Mouse (Mus musculus): ENCODE results near the gene Tmem141. TPM values are rescaled to one million over a fixed set of nuclear protein-coding genes. Genes with fewer than 3 reads are reported as not detected.

Tmem141 gene
- total and polyA plus RNA-seq, 2 experiments from 2014 or later, result 45.7 to 58.3 TPM

- 48% methylated on average over 12 of the region's 12 CpGs for WGBS
- H3K9ac ChIP-seq (replicated peaks; ENCODE audit: low read length, poor library complexity, severe bottlenecking), result peak overlapping the region; percentile 33; the same call in 1 of the 2 replicates
- DNase-seq (ENCODE audit: low spot score) (peak; percentile 87), ATAC-seq (ENCODE audit: low FRiP score) (peak; percentile 31; the same call in 1 of the 2 replicates)
- H3K4me2 ChIP-seq (ENCODE audit: low read depth, low read length, poor library complexity, severe bottlenecking), result peak overlapping the region; percentile 9; the same call in 1 of the 2 replicates
- peaks cover 51% of the 10 kb centered on the region for H3K36me3 ChIP-seq (ENCODE audit: insufficient read depth, low read length)
- TF ChIP-seq CTCF (IDR thresholded peaks at IDR 0.05), result peak; percentile 19; the same call in 1 of the 2 replicates
- peaks cover 31% of the 10 kb centered on the region for H3K27me3 ChIP-seq (ENCODE audit: insufficient read depth, low read length)
- peak overlapping the region; percentile 26; the same call in 1 of the 2 replicates for H3K27ac ChIP-seq (ENCODE audit: low read depth, low read length)
- no peaks in the 10 kb centered on the region for H3K9me3 ChIP-seq (ENCODE audit: low read length)
- H3K4me3 ChIP-seq (ENCODE audit: low read depth, low read length), result no peak overlapping the region
- H3K4me1 ChIP-seq (ENCODE audit: insufficient read depth, low read length), result peaks cover 22% of the 10 kb centered on the region
Observed at GRCm38 (mm10) chr2:25582466-25583119, 39.2 kb downstream of the Tmem141 start.

GRCm38 (mm10) chr2:25581901-25582301 lies 39.9 kb downstream of the Tmem141 start:
- ATAC-seq (ENCODE audit: low FRiP score) (peak; percentile 1; the same call in 1 of the 2 replicates), DNase-seq (ENCODE audit: low spot score) (peak; percentile 56)
- Histone ChIP-seq H3K4me2 (ENCODE audit: low read depth, low read length, poor library complexity, severe bottlenecking) (peak overlapping the region; percentile 74; the same call in 1 of the 2 replicates), H3K4me3 (ENCODE audit: low read depth, low read length) (peak overlapping the region; percentile 50; the same call in 1 of the 2 replicates), H3K4me1 (ENCODE audit: insufficient read depth, low read length) (peaks cover 22% of the 10 kb centered on the region), H3K27ac (ENCODE audit: low read depth, low read length) (peak overlapping the region; percentile 43; the same call in 1 of the 2 replicates), H3K27me3 (ENCODE audit: insufficient read depth, low read length) (peaks cover 38% of the 10 kb centered on the region), H3K9me3 (ENCODE audit: low read length) (no peaks in the 10 kb centered on the region), H3K9ac (replicated peaks; ENCODE audit: low read length, poor library complexity, severe bottlenecking) (no peak overlapping the region), H3K36me3 (ENCODE audit: insufficient read depth, low read length) (peaks cover 56% of the 10 kb centered on the region)
- TF ChIP-seq CTCF (IDR thresholded peaks at IDR 0.05), result no peak
- 40% methylated on average over 6 of the region's 6 CpGs for WGBS

GRCm38 (mm10) chr2:25581294-25581864 lies 40.4 kb downstream of the Tmem141 start, which contains the start of gene Ajm1:
Gene Ajm1, minus strand, starts transcription at chr2:25581757.
- peaks cover 38% of the 10 kb centered on the region for H3K27me3 ChIP-seq (ENCODE audit: insufficient read depth, low read length)
- 4% methylated on average over 19 of the region's 19 CpGs for WGBS
- DNase-seq (ENCODE audit: low spot score) (peak; percentile 87), ATAC-seq (ENCODE audit: low FRiP score) (peak; percentile 77)
- peak; percentile 94 for TF ChIP-seq CTCF (IDR thresholded peaks at IDR 0.05)
- peaks cover 55% of the 10 kb centered on the region for H3K36me3 ChIP-seq (ENCODE audit: insufficient read depth, low read length)
- H3K9ac ChIP-seq (replicated peaks; ENCODE audit: low read length, poor library complexity, severe bottlenecking), result peak within 1 kb of the TSS; percentile 44
- peak within 1 kb of the TSS; percentile 50 for H3K4me3 ChIP-seq (ENCODE audit: low read depth, low read length)
- peak within 1 kb of the TSS; percentile 74 for H3K4me2 ChIP-seq (ENCODE audit: low read depth, low read length, poor library complexity, severe bottlenecking)
- peak within 1 kb of the TSS; percentile 43; the same call in 1 of the 2 replicates for H3K27ac ChIP-seq (ENCODE audit: low read depth, low read length)
- H3K9me3 ChIP-seq (ENCODE audit: low read length), result no peaks in the 10 kb centered on the region
- peaks cover 22% of the 10 kb centered on the region for H3K4me1 ChIP-seq (ENCODE audit: insufficient read depth, low read length)

GRCm38 (mm10) chr2:25580621-25581101 lies 41.1 kb downstream of the Tmem141 start:
- DNase-seq (ENCODE audit: low spot score) (no peak), ATAC-seq (ENCODE audit: low FRiP score) (no peak)
- H3K4me3 ChIP-seq (ENCODE audit: low read depth, low read length), result peak overlapping the region; percentile 50
- peaks cover 38% of the 10 kb centered on the region for H3K27me3 ChIP-seq (ENCODE audit: insufficient read depth, low read length)
- TF ChIP-seq CTCF (IDR thresholded peaks at IDR 0.05), result no peak
- WGBS, result 36% methylated on average over 6 of the region's 6 CpGs
- peaks cover 57% of the 10 kb centered on the region for H3K36me3 ChIP-seq (ENCODE audit: insufficient read depth, low read length)
- peak overlapping the region; percentile 74 for H3K4me2 ChIP-seq (ENCODE audit: low read depth, low read length, poor library complexity, severe bottlenecking)
- no peak overlapping the region for H3K27ac ChIP-seq (ENCODE audit: low read depth, low read length)
- no peaks in the 10 kb centered on the region for H3K9me3 ChIP-seq (ENCODE audit: low read length)
- H3K4me1 ChIP-seq (ENCODE audit: insufficient read depth, low read length), result peaks cover 22% of the 10 kb centered on the region
- peak overlapping the region; percentile 44; the same call in 1 of the 2 replicates for H3K9ac ChIP-seq (replicated peaks; ENCODE audit: low read length, poor library complexity, severe bottlenecking)

GRCm38 (mm10) chr2:25579737-25580460 lies 41.9 kb downstream of the Tmem141 start:
- peak overlapping the region; percentile 50; the same call in 1 of the 2 replicates for H3K4me3 ChIP-seq (ENCODE audit: low read depth, low read length)
- no peaks in the 10 kb centered on the region for H3K9me3 ChIP-seq (ENCODE audit: low read length)
- H3K27me3 ChIP-seq (ENCODE audit: insufficient read depth, low read length), result peaks cover 38% of the 10 kb centered on the region
- DNase-seq (ENCODE audit: low spot score), result peak; percentile 72
- H3K4me2 ChIP-seq (ENCODE audit: low read depth, low read length, poor library complexity, severe bottlenecking), result peak overlapping the region; percentile 74
- no peak overlapping the region for H3K27ac ChIP-seq (ENCODE audit: low read depth, low read length)
- ATAC-seq (ENCODE audit: low FRiP score), result no peak
- H3K4me1 ChIP-seq (ENCODE audit: insufficient read depth, low read length), result peaks cover 26% of the 10 kb centered on the region
- peak; percentile 76 for TF ChIP-seq CTCF (IDR thresholded peaks at IDR 0.05)
- 0 out of 2 replicates have a peak overlapping the region, but pooled peaks have one; percentile 4 for H3K9ac ChIP-seq (replicated peaks; ENCODE audit: low read length, poor library complexity, severe bottlenecking)
- peaks cover 50% of the 10 kb centered on the region for H3K36me3 ChIP-seq (ENCODE audit: insufficient read depth, low read length)
- 14% methylated on average over 27 of the region's 27 CpGs for WGBS

Data from midbrain, postnatal 0 days (tissue).